Mouse (Mus musculus) MEL (cell line): ENCODE data around the gene Slc43a1. TPM values are rescaled to one million over a fixed set of nuclear protein-coding genes. Genes with fewer than 3 reads are reported as not detected.
A peak's percentile ranks its signal among the peaks of the same experiment; 100 is the strongest.

Source experiments
- DNase-seq: peaks from one replicate; pipeline ENCODE4 v3.0.0; 2011; ENCODE audit warnings: low read depth, low spot score
- H3K27ac ChIP-seq: 2 replicates; pipeline ENCODE4 v1.5.1; 2012; ENCODE audit warnings: low read depth, mild to moderate bottlenecking, control low read depth, low read length, moderate library complexity; ENCODE audit not compliant: control insufficient read depth
- H3K27me3 ChIP-seq, 2 experiments: fragments of 150-350 bp in 1 of 2; sonication (generic) in 1 of 2; 2 replicates each; pipeline ENCODE4 v1.6.1; 2012; ENCODE audit warnings: low read length in 2 of 2, mild to moderate bottlenecking in 2 of 2, improper control_type of control experiment in 1 of 2, moderate library complexity in 1 of 2; ENCODE audit not compliant: insufficient read depth in 2 of 2, control insufficient read depth in 1 of 2
- H3K36me3 ChIP-seq, 2 experiments: 2 replicates each; pipeline ENCODE4 v1.6.1; 2012 to 2014; ENCODE audit warnings: low read length in 2 of 2, improper control_type of control experiment in 1 of 2, inconsistent platforms in 1 of 2, mild to moderate bottlenecking in 1 of 2; ENCODE audit not compliant: insufficient read depth in 2 of 2, control insufficient read depth in 1 of 2
- H3K4me1 ChIP-seq, 2 experiments: fragments of 150-350 bp in 1 of 2; sonication (generic) in 1 of 2; 2 replicates each; pipeline ENCODE4 v1.6.1; 2012; ENCODE audit warnings: low read length in 2 of 2, improper control_type of control experiment in 1 of 2, mild to moderate bottlenecking in 1 of 2; ENCODE audit not compliant: insufficient read depth in 2 of 2, control insufficient read depth in 1 of 2
- H3K4me3 ChIP-seq, 2 experiments: fragments of 150-350 bp in 1 of 2; sonication (generic) in 1 of 2; 2 replicates each; pipeline ENCODE4 v1.5.1; 2012; ENCODE audit warnings: low read depth in 2 of 2, low read length in 2 of 2, mild to moderate bottlenecking in 2 of 2, moderate library complexity in 2 of 2, control low read depth in 1 of 2, improper control_type of control experiment in 1 of 2; ENCODE audit not compliant: control insufficient read depth in 1 of 2, insufficient read depth in 1 of 2
- H3K79me2 ChIP-seq: 2 replicates; pipeline ENCODE4 v1.6.1; 2012; ENCODE audit warnings: mild to moderate bottlenecking, low read length, moderate library complexity; ENCODE audit not compliant: control insufficient read depth, poor library complexity, insufficient read depth
- H3K9ac ChIP-seq: 2 replicates; pipeline ENCODE4 v1.6.1; 2012; ENCODE audit warnings: low read depth, mild to moderate bottlenecking, control low read depth, low read length, moderate library complexity; ENCODE audit not compliant: control insufficient read depth, poor library complexity, severe bottlenecking
- H3K9me3 ChIP-seq: fragments of 150-350 bp; sonication (generic); replicated peaks from 2 replicates; pipeline ENCODE4 v1.6.1; 2012; ENCODE audit warnings: mild to moderate bottlenecking, low read length, improper control_type of control experiment, moderate library complexity; ENCODE audit not compliant: insufficient read depth
- BHLHE40 ChIP-seq: IDR thresholded peaks from 2 replicates; pipeline ENCODE4 v1.6.1; 2012; ENCODE audit warnings: low read depth, mild to moderate bottlenecking, inconsistent platforms, low read length, improper control_type of control experiment, borderline replicate concordance
- CHD1 ChIP-seq: IDR thresholded peaks from 2 replicates; pipeline ENCODE4 v1.6.1; 2012; ENCODE audit warnings: low read depth, mild to moderate bottlenecking, inconsistent platforms, low read length, improper control_type of control experiment
- CHD2 ChIP-seq: IDR thresholded peaks from 2 replicates; pipeline ENCODE4 v1.6.1; 2011; ENCODE audit warnings: low read length, improper control_type of control experiment
- CTCF ChIP-seq, 3 experiments: IDR thresholded peaks in 2 of 3; conservative IDR thresholded peaks in 1 of 3; 2 replicates each; pipeline ENCODE4 v1.5.1; 2011 to 2012; ENCODE audit warnings: low read length in 3 of 3, low read depth in 2 of 3, mild to moderate bottlenecking in 2 of 3, improper control_type of control experiment in 1 of 3, inconsistent platforms in 1 of 3, mixed read lengths in 1 of 3, moderate library complexity in 1 of 3; ENCODE audit not compliant: control insufficient read depth in 1 of 3, insufficient read depth in 1 of 3, poor library complexity in 1 of 3, severe bottlenecking in 1 of 3
- E2F4 ChIP-seq: IDR thresholded peaks from 2 replicates; pipeline ENCODE4 v1.6.1; 2011; ENCODE audit warnings: low read depth, low read length, improper control_type of control experiment, borderline replicate concordance
- ELF1 ChIP-seq: IDR thresholded peaks from 2 replicates; pipeline ENCODE4 v1.6.1; 2014; ENCODE audit warnings: low read depth, mild to moderate bottlenecking, inconsistent platforms, low read length, improper control_type of control experiment, moderate library complexity
- ETS1 ChIP-seq: IDR thresholded peaks from 2 replicates; pipeline ENCODE4 v1.6.1; 2012; ENCODE audit warnings: low read depth, mild to moderate bottlenecking, inconsistent platforms, low read length, improper control_type of control experiment, moderate library complexity
- GABPA ChIP-seq: IDR thresholded peaks from 2 replicates; pipeline ENCODE4 v1.6.1; 2012; ENCODE audit warnings: low read depth, mild to moderate bottlenecking, inconsistent platforms, low read length, improper control_type of control experiment, moderate library complexity
- GATA1 ChIP-seq: IDR thresholded peaks from 2 replicates; pipeline ENCODE4 v1.6.1; 2011; ENCODE audit warnings: low read depth, low read length, improper control_type of control experiment
- HCFC1 ChIP-seq: IDR thresholded peaks from 2 replicates; pipeline ENCODE4 v1.6.1; 2012; ENCODE audit warnings: low read depth, mild to moderate bottlenecking, inconsistent platforms, low read length, improper control_type of control experiment, moderate library complexity
- JUND ChIP-seq: IDR thresholded peaks from 2 replicates; pipeline ENCODE4 v1.6.1; 2011; ENCODE audit warnings: low read depth, mild to moderate bottlenecking, improper control_type of control experiment, low read length
- KAT2A ChIP-seq: conservative IDR thresholded peaks from 2 replicates; pipeline ENCODE4 v1.6.1; 2012; ENCODE audit warnings: low read depth, low read length, improper control_type of control experiment, inconsistent platforms
- MAZ ChIP-seq: IDR thresholded peaks from 2 replicates; pipeline ENCODE4 v1.6.1; 2012; ENCODE audit warnings: low read depth, mild to moderate bottlenecking, inconsistent platforms, low read length, improper control_type of control experiment
- MEF2A ChIP-seq: IDR thresholded peaks from 2 replicates; pipeline ENCODE4 v1.6.1; 2014; ENCODE audit warnings: low read depth, mild to moderate bottlenecking, inconsistent platforms, low read length, improper control_type of control experiment; ENCODE audit not compliant: poor library complexity, insufficient replicate concordance, severe bottlenecking; ENCODE audit errors: extremely low read depth
- MXI1 ChIP-seq: IDR thresholded peaks from 2 replicates; pipeline ENCODE4 v1.6.1; 2011; ENCODE audit warnings: mild to moderate bottlenecking, low read depth, low read length, improper control_type of control experiment
- MYB ChIP-seq: IDR thresholded peaks from 2 replicates; pipeline ENCODE4 v1.6.1; 2011; ENCODE audit warnings: mild to moderate bottlenecking, low read depth, low read length, improper control_type of control experiment
- MYC ChIP-seq: IDR thresholded peaks from 2 replicates; pipeline ENCODE4 v1.6.1; 2011; ENCODE audit warnings: low read depth, mild to moderate bottlenecking, low read length, improper control_type of control experiment, moderate library complexity
- NELFE ChIP-seq: IDR thresholded peaks from 2 replicates; pipeline ENCODE4 v1.6.1; 2011; ENCODE audit warnings: low read depth, low read length, improper control_type of control experiment
- NRF1 ChIP-seq: IDR thresholded peaks from 2 replicates; pipeline ENCODE4 v1.6.1; 2014; ENCODE audit warnings: low read depth, mild to moderate bottlenecking, inconsistent platforms, low read length, improper control_type of control experiment, moderate library complexity; ENCODE audit not compliant: poor library complexity, insufficient read depth, severe bottlenecking
- POLR2A ChIP-seq, 2 experiments: IDR thresholded peaks; 2 replicates each; pipeline ENCODE4 v1.6.1; 2011 to 2012; ENCODE audit warnings: low read length in 2 of 2, mild to moderate bottlenecking in 2 of 2, control low read depth in 1 of 2, improper control_type of control experiment in 1 of 2, low read depth in 1 of 2, moderate library complexity in 1 of 2; ENCODE audit not compliant: control insufficient read depth in 1 of 2, insufficient read depth in 1 of 2, poor library complexity in 1 of 2
- POLR2AphosphoS2 ChIP-seq: IDR thresholded peaks from 2 replicates; pipeline ENCODE4 v1.6.1; 2011; ENCODE audit warnings: low read length, improper control_type of control experiment
- POLR2AphosphoS5 ChIP-seq: IDR thresholded peaks from 2 replicates; pipeline ENCODE4 v1.6.1; 2012; ENCODE audit warnings: low read depth, borderline replicate concordance, mild to moderate bottlenecking, inconsistent platforms, low read length, moderate library complexity, mixed read lengths
- RAD21 ChIP-seq: IDR thresholded peaks from 2 replicates; pipeline ENCODE4 v1.6.1; 2011; ENCODE audit warnings: mild to moderate bottlenecking, low read depth, low read length, improper control_type of control experiment
- RCOR1 ChIP-seq: IDR thresholded peaks from 2 replicates; pipeline ENCODE4 v1.6.1; 2012; ENCODE audit warnings: low read depth, mild to moderate bottlenecking, inconsistent platforms, low read length, improper control_type of control experiment
- SIN3A ChIP-seq: IDR thresholded peaks from 2 replicates; pipeline ENCODE4 v1.6.1; 2012; ENCODE audit warnings: low read length, improper control_type of control experiment, inconsistent platforms
- SMC3 ChIP-seq: IDR thresholded peaks from 2 replicates; pipeline ENCODE4 v1.6.1; 2011; ENCODE audit warnings: low read depth, low read length, improper control_type of control experiment
- TAL1 ChIP-seq: IDR thresholded peaks from 2 replicates; pipeline ENCODE4 v1.6.1; 2012; ENCODE audit warnings: mild to moderate bottlenecking, inconsistent platforms, low read length, moderate library complexity, mixed read lengths
- TBP ChIP-seq: IDR thresholded peaks from 2 replicates; pipeline ENCODE4 v1.8.0; 2011; ENCODE audit warnings: low read depth, low read length, improper control_type of control experiment
- TCF12 ChIP-seq: IDR thresholded peaks from 2 replicates; pipeline ENCODE4 v1.6.1; 2014; ENCODE audit warnings: low read depth, mild to moderate bottlenecking, inconsistent platforms, low read length, improper control_type of control experiment, moderate library complexity
- UBTF ChIP-seq: IDR thresholded peaks from 2 replicates; pipeline ENCODE4 v1.6.1; 2012; ENCODE audit warnings: low read depth, mild to moderate bottlenecking, inconsistent platforms, low read length, improper control_type of control experiment, moderate library complexity, borderline replicate concordance; ENCODE audit not compliant: insufficient read depth
- USF1 ChIP-seq: IDR thresholded peaks from 2 replicates; pipeline ENCODE4 v1.6.1; 2014; ENCODE audit warnings: low read depth, mild to moderate bottlenecking, inconsistent platforms, low read length, improper control_type of control experiment, moderate library complexity
- USF2 ChIP-seq, 2 experiments: IDR thresholded peaks; 2 replicates each; pipeline ENCODE4 v1.6.1; 2011 to 2012; ENCODE audit warnings: improper control_type of control experiment in 2 of 2, low read length in 2 of 2, borderline replicate concordance in 1 of 2, inconsistent platforms in 1 of 2, low read depth in 1 of 2, mild to moderate bottlenecking in 1 of 2; ENCODE audit not compliant: insufficient read depth in 1 of 2
- ZC3H11A ChIP-seq: IDR thresholded peaks from 2 replicates; pipeline ENCODE4 v1.6.1; 2012; ENCODE audit warnings: low read depth, mild to moderate bottlenecking, inconsistent platforms, low read length, improper control_type of control experiment
- ZKSCAN1 ChIP-seq: IDR thresholded peaks from 2 replicates; pipeline ENCODE4 v1.6.1; 2012; ENCODE audit warnings: low read depth, mild to moderate bottlenecking, inconsistent platforms, low read length, improper control_type of control experiment, moderate library complexity
- ZMIZ1 ChIP-seq: IDR thresholded peaks from 2 replicates; pipeline ENCODE4 v1.6.1; 2012; ENCODE audit warnings: low read depth, mild to moderate bottlenecking, inconsistent platforms, low read length, improper control_type of control experiment, moderate library complexity
- ZNF384 ChIP-seq: IDR thresholded peaks from 2 replicates; pipeline ENCODE4 v1.6.1; 2012; ENCODE audit warnings: low read depth, mild to moderate bottlenecking, inconsistent platforms, low read length, improper control_type of control experiment
- polyA plus RNA-seq, 2 experiments: library from polyadenylated mRNA; stranded (reverse) in 1 of 2; unstranded in 1 of 2; fragments of >175 nt in 1 of 2; fragments of >200 nt in 1 of 2; gene quantifications; 2 replicates each; pipeline versions ENCODE4 v1.2.1 to v1.2.4; 2012; ENCODE audit warnings: low replicate concordance in 2 of 2, low read depth in 1 of 2; ENCODE audit not compliant: insufficient read length in 2 of 2, insufficient read depth in 1 of 2, missing spikeins in 1 of 2
- total RNA-seq: library from RNA; depleted of rRNA; stranded (reverse); fragments of 300-350 nt; gene quantifications from 2 replicates; pipeline ENCODE4 v1.2.3, GENCODE M21; 2012

The Slc43a1 gene
- total and polyA plus RNA-seq, 3 experiments = 69.8 to 131 (median 108) TPM

DNA sequence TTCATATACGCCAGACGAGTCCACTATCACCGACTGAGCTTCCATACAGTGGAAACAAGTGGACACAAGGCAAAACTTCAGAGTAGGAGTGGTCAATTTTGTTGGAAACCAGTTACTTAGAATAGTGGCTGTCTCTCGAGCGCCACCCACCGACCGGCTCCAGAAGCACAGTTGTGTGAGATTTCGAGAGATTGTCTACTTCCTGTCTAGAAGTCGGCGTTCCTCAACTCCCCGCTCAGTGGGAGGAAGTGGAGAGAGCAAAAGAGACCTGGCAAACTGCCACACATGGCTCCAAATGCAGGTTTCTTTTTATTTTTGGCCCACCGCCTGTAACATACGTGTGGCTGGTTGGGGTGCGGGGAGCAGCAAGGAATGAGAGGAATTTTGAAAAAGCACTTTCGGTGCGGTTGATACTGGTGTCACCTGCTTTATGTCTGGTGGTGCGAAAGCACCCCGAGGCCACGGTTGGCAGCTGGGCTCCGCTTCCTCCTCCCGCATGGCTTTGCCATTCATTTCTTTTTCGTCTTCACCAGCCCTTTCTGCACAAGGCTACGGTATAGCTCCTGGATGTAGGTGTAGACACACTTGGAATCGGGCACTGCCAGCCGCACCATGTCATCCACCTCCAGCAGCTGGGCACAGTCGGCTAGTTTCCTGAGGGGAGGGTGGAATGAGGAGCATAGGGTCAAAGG is 27.6 kb upstream of the Slc43a1 start:
- no peaks in the 10 kb centered on the region for H3K79me2 ChIP-seq
- peak overlapping the region; percentile 58 to 63 for H3K4me3 ChIP-seq
- H3K9me3 ChIP-seq = no peaks in the 10 kb centered on the region
- peak overlapping the region; percentile 81 for H3K27ac ChIP-seq
- peaks cover 0 to 15% of the 10 kb centered on the region in 2 experiments; a peak in 2 of 4 replicates for H3K36me3 ChIP-seq
- peaks cover 4 to 15% of the 10 kb centered on the region in 2 experiments; a peak in 3 of 4 replicates for H3K4me1 ChIP-seq
- no peaks in the 10 kb centered on the region for H3K27me3 ChIP-seq
- DNase-seq = peak; percentile 96
- H3K9ac ChIP-seq = peak overlapping the region; percentile 54
- TF ChIP-seq POLR2A (IDR thresholded peaks at IDR 0.05; ENCODE audit: control insufficient read depth in 1 of 2, insufficient read depth in 1 of 2, low read depth in 1 of 2, low read length in 2 of 2, poor library complexity in 1 of 2) = no peak
- no peak for TF ChIP-seq TBP
- TF ChIP-seq TAL1 = no peak
- TF ChIP-seq ELF1 = peak; percentile 65
- TF ChIP-seq USF1 = no peak
- TF ChIP-seq CHD2 = no peak
- peak; percentile 76 to 87 (median 86) for TF ChIP-seq CTCF (IDR thresholded peaks at IDR 0.05 in 2 of 3, conservative IDR thresholded peaks at IDR 0.05 in 1 of 3; ENCODE audit: control insufficient read depth in 1 of 3, insufficient read depth in 1 of 3, low read depth in 2 of 3, low read length in 3 of 3, poor library complexity in 1 of 3, severe bottlenecking in 1 of 3)
- TF ChIP-seq NELFE = no peak
- no peak for TF ChIP-seq USF2 (IDR thresholded peaks at IDR 0.05; ENCODE audit: borderline replicate concordance in 1 of 2, insufficient read depth in 1 of 2, low read depth in 1 of 2, low read length in 2 of 2)
- no peak for TF ChIP-seq MYC
- peak; percentile 40; the same call in 1 of the 2 replicates for TF ChIP-seq BHLHE40
- TF ChIP-seq RAD21 = peak; percentile 49
- TF ChIP-seq RCOR1 = peak; percentile 87
- no peak for TF ChIP-seq POLR2AphosphoS5
- TF ChIP-seq ZC3H11A = peak; percentile 8; the same call in 1 of the 2 replicates
- no peak for TF ChIP-seq GATA1
- no peak for TF ChIP-seq KAT2A
- no peak for TF ChIP-seq GABPA
- no peak for TF ChIP-seq MYB
- no peak for TF ChIP-seq NRF1
- no peak for TF ChIP-seq CHD1
- TF ChIP-seq MAZ = no peak
- no peak for TF ChIP-seq POLR2AphosphoS2
- TF ChIP-seq ZKSCAN1 = no peak
- TF ChIP-seq ZNF384 = no peak
- TF ChIP-seq SIN3A = peak; percentile 52
- TF ChIP-seq E2F4 = no peak
- TF ChIP-seq TCF12 = peak; percentile 44; the same call in 1 of the 2 replicates
- 0 out of 2 replicates have a peak, but pooled peaks have one; percentile 24 for TF ChIP-seq MEF2A
- TF ChIP-seq HCFC1 = 0 out of 2 replicates have a peak, but pooled peaks have one; percentile 68
- no peak for TF ChIP-seq JUND
- TF ChIP-seq UBTF = no peak
- TF ChIP-seq SMC3 = peak; percentile 46; the same call in 1 of the 2 replicates
- peak; percentile 84 for TF ChIP-seq ETS1
- no peak for TF ChIP-seq ZMIZ1
- 0 out of 2 replicates have a peak, but pooled peaks have one; percentile 58 for TF ChIP-seq MXI1
